Mouse (Mus musculus) kidney, adult 18-20 months (tissue): ENCODE measurements at regions not wholly inside any gene's neighbourhood (a gene's known extent, or its start where the extent isn't known, plus 50 kb on each side); places are given as distances from the start of the nearest gene placed in this dataset.

ENCODE experiments used
- DNase-seq: peaks from one replicate; pipeline ENCODE4 v3.0.0; 2021

GRCm38 (mm10) chr7:70748884-70749283, 382.3 kb upstream of the Nr2f2 start:
- DNase-seq = no peak

GRCm38 (mm10) chr7:70748345-70748744, 381.8 kb upstream of the Nr2f2 start:
- no peak for DNase-seq

GRCm38 (mm10) chr7:70744296-70744695, 377.8 kb upstream of the Nr2f2 start:
- no peak for DNase-seq

- DNase-seq = no peak
These were observed 369.1 kb upstream of the Nr2f2 start for GRCm38 (mm10) chr7:70735591-70735990.

GRCm38 (mm10) chr7:70733501-70733900, 367.0 kb upstream of the Nr2f2 start:
- no peak for DNase-seq

- no peak for DNase-seq
These were observed 363.4 kb upstream of the Nr2f2 start for GRCm38 (mm10) chr7:70729896-70730295.

- peak; percentile 12 for DNase-seq
These were observed 351.7 kb upstream of the Nr2f2 start for GRCm38 (mm10) chr7:70718149-70718765.

GRCm38 (mm10) chr7:70717608-70718007, 351.1 kb upstream of the Nr2f2 start:
- no peak for DNase-seq

- no peak for DNase-seq
These were observed 350.4 kb upstream of the Nr2f2 start for GRCm38 (mm10) chr7:70716811-70717458.

- DNase-seq = no peak
These were observed 345.6 kb upstream of the Nr2f2 start for GRCm38 (mm10) chr7:70712141-70712540.

- DNase-seq = no peak
These were observed 339.7 kb upstream of the Nr2f2 start for GRCm38 (mm10) chr7:70706281-70706680.

GRCm38 (mm10) chr7:70703784-70704183, 337.2 kb upstream of the Nr2f2 start:
- no peak for DNase-seq

- no peak for DNase-seq
These were observed 333.9 kb upstream of the Nr2f2 start for GRCm38 (mm10) chr7:70700461-70700860.

GRCm38 (mm10) chr7:70699391-70699790, 332.9 kb upstream of the Nr2f2 start:
- DNase-seq = no peak

- DNase-seq = no peak
These were observed 332.5 kb upstream of the Nr2f2 start for GRCm38 (mm10) chr7:70698986-70699385.

- no peak for DNase-seq
These were observed 325.6 kb upstream of the Nr2f2 start for GRCm38 (mm10) chr7:70692160-70692559.

- no peak for DNase-seq
These were observed 324.3 kb upstream of the Nr2f2 start for GRCm38 (mm10) chr7:70690845-70691244.

- DNase-seq = no peak
These were observed 302.5 kb upstream of the Nr2f2 start for GRCm38 (mm10) chr7:70669065-70669464.

GRCm38 (mm10) chr7:70660162-70660561, 293.6 kb upstream of the Nr2f2 start:
- no peak for DNase-seq

GRCm38 (mm10) chr7:70649760-70650377, 283.3 kb upstream of the Nr2f2 start:
- no peak for DNase-seq

GRCm38 (mm10) chr7:70646801-70647200, 280.3 kb upstream of the Nr2f2 start:
- DNase-seq = no peak

GRCm38 (mm10) chr7:70643694-70644301, 277.3 kb upstream of the Nr2f2 start:
- DNase-seq = peak; percentile 47

GRCm38 (mm10) chr7:70643055-70643454, 276.5 kb upstream of the Nr2f2 start:
- no peak for DNase-seq

GRCm38 (mm10) chr7:70641217-70641616, 274.7 kb upstream of the Nr2f2 start:
- DNase-seq = no peak
